Mouse (Mus musculus): ENCODE measurements at regions not wholly inside any gene's neighbourhood (a gene's known extent, or its start where the extent isn't known, plus 50 kb on each side); places are given as distances from the start of the nearest gene placed in this dataset.
A peak's percentile ranks its signal among the peaks of the same experiment; 100 is the strongest.

DNA sequence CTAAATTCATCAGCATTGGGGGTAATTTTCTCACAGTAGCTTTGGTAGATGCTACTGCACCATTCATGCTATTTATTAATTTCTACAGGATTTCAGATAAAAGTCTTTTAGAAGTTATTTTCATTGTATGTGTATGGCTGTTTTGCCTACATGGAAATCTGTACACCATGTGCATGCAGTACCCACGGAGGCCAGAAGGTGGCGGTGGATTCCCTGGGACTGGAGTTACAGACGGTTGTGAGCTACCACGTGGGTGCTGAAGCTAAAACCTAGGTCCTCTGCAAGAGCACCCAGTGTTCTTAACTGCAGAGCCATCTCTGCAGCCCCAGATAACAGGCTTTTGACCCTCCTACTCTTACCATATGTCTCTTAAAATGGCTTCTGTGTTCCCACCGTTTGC, 176.7 kb upstream of the Fam19a5 start:
- DNase-seq (ENCODE audit: low spot score in 2 of 2), result no peak

- no peak for DNase-seq (ENCODE audit: low spot score in 2 of 2)
These were observed 174.7 kb upstream of the Fam19a5 start for GRCm38 (mm10) chr15:87369381-87369780.

DNA sequence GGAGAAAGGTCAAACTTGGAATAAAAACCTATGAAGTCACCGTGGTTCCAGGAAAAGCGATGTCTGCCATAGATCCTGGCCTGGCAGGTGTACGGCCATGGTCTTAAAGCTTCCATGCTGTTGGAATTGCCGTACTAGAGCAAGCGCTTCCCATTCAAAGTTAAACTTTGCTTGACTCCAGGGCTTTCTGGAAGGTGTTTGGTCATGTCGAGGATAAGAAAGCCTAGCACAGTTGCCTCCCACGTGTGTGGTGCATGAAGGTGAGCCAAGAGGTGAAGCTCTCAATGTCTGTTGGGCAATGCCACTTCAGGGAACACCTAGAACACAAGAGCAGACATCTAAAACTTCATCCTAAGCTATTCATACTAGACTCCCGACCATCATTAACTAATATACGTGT, 174.3 kb upstream of the Fam19a5 start:
- no peak for DNase-seq (ENCODE audit: low spot score in 2 of 2)

- DNase-seq (ENCODE audit: low spot score in 2 of 2), result no peak
These were observed 173.3 kb upstream of the Fam19a5 start for GRCm38 (mm10) chr15:87370761-87371160.

DNA sequence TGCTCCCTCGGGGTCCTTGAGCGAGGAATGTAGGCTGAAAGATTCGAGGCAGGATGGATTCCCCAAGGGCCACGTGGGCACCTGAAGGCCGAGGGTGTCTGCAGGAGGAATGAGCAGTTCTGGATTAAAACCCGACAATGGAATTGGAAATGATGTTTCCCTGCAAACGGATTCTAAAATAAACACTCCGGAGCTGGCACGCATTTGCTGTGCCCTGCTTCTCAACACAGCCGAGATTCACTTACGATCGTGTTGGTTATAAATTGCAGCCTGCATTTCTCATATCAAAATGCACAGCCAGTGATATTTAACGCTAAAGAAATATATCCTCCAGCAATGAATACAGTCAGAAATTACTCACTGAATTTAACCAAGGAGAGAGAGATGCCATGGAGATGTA, 169.4 kb upstream of the Fam19a5 start:
- no peak for DNase-seq (ENCODE audit: low spot score in 2 of 2)

- no peak for DNase-seq (ENCODE audit: low spot score in 2 of 2)
These were observed 168.4 kb upstream of the Fam19a5 start for GRCm38 (mm10) chr15:87375596-87376194.

GRCm38 (mm10) chr15:87383551-87384265, 160.4 kb upstream of the Fam19a5 start:
- DNase-seq (ENCODE audit: low spot score in 2 of 2), result no peak

DNA sequence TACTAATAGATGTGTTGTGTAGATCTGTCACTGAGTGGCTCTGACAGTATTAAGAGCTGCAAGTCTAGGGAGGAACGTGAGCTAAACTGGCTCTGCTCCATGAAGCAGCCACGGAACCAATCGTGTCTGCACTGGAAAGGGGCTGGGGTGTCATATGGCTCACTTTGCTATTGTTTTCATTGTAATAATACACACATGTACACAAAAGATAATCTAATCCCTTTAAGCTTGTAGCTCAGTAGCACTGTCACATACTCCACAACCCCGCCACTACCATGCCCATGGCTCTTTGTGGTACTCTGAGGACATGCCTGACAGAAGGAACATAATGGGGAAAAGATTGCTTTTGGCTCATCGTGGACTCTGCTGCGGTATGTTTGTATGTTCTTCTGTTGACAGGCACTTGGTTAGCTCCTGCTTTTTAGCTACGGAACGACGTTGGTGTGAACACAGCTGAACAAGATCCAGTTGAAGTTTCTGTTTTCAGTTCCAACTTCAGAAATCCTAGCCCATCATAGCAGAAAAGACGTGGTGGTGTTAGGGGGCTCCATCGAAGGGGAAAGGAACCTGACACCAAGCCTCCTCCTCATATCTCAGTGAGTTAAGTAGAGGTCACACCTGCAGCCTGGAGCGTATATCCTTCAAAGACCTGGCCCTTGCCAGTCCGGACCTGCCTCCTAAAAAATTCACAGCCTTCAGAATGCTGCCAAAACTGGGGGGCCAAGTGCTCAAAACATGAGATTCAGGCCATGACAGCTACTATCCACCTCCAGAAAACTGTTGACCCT, 159.6 kb upstream of the Fam19a5 start:
- DNase-seq (ENCODE audit: low spot score in 2 of 2), result no peak

GRCm38 (mm10) chr15:87386513-87386983, 157.6 kb upstream of the Fam19a5 start:
- no peak for DNase-seq (ENCODE audit: low spot score in 2 of 2)

- no peak for DNase-seq (ENCODE audit: low spot score in 2 of 2)
These were observed 152.7 kb upstream of the Fam19a5 start for GRCm38 (mm10) chr15:87391395-87391794.

DNA sequence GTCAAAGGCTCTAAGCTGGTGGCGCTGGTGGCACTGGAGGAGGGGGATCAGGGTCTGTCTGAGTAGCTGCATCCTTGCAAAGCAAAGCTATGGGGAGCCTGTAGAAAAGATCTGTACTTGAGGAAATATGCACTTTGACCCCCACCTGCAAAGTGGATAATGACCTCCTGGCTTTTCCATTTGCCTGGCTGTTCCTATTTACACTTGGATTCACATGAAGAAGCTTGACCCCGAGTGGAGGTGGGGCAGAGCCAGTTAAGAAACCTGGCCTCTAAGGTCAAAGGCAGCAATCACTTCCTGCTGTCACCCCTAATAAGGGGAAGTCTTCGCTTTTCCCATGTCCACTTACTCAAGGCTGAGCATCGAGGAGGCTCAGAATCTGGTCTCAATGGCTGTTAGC, 145.7 kb upstream of the Fam19a5 start:
- DNase-seq (ENCODE audit: low spot score in 2 of 2), result no peak

DNA sequence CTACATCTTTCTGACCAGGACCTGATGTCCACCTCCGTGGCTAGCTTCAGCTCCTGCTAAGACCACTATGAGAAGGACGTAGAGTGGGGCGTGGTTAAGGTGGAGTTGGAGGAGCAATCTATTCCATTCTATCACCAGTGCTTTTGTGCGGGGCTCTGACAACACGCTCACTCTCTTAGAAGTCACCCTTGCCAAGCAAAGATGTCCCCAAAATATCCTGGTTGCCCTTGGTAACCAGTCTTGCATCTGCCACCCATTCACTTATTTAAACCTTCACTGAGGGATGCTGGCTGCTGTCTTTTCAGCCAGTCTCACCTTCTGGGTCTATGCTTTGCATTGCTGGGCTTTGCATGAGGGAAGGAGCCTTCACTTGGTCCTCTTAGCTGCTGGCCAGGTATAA, 138.4 kb upstream of the Fam19a5 start:
- peak; percentile 27 for DNase-seq (ENCODE audit: low spot score in 2 of 2)

- DNase-seq (ENCODE audit: low spot score in 2 of 2), result no peak
These were observed 132.1 kb upstream of the Fam19a5 start for GRCm38 (mm10) chr15:87411978-87412377.

- DNase-seq (ENCODE audit: low spot score in 2 of 2), result no peak
These were observed 128.1 kb upstream of the Fam19a5 start for GRCm38 (mm10) chr15:87415996-87416395.

- DNase-seq (ENCODE audit: low spot score in 2 of 2), result no peak
These were observed 122.4 kb upstream of the Fam19a5 start for GRCm38 (mm10) chr15:87421743-87422142.

GRCm38 (mm10) chr15:87433306-87433705, 110.8 kb upstream of the Fam19a5 start:
- no peak for DNase-seq (ENCODE audit: low spot score in 2 of 2)

GRCm38 (mm10) chr15:87433901-87434300, 110.2 kb upstream of the Fam19a5 start:
- no peak for DNase-seq (ENCODE audit: low spot score in 2 of 2)

GRCm38 (mm10) chr15:87435566-87435965, 108.5 kb upstream of the Fam19a5 start:
- no peak for DNase-seq (ENCODE audit: low spot score in 2 of 2)

GRCm38 (mm10) chr15:87437611-87438010, 106.5 kb upstream of the Fam19a5 start:
- no peak for DNase-seq (ENCODE audit: low spot score in 2 of 2)

GRCm38 (mm10) chr15:87458932-87459331, 85.2 kb upstream of the Fam19a5 start:
- no peak for DNase-seq (ENCODE audit: low spot score in 2 of 2)

GRCm38 (mm10) chr15:87476247-87476646, 67.9 kb upstream of the Fam19a5 start:
- no peak for DNase-seq (ENCODE audit: low spot score in 2 of 2)

DNA sequence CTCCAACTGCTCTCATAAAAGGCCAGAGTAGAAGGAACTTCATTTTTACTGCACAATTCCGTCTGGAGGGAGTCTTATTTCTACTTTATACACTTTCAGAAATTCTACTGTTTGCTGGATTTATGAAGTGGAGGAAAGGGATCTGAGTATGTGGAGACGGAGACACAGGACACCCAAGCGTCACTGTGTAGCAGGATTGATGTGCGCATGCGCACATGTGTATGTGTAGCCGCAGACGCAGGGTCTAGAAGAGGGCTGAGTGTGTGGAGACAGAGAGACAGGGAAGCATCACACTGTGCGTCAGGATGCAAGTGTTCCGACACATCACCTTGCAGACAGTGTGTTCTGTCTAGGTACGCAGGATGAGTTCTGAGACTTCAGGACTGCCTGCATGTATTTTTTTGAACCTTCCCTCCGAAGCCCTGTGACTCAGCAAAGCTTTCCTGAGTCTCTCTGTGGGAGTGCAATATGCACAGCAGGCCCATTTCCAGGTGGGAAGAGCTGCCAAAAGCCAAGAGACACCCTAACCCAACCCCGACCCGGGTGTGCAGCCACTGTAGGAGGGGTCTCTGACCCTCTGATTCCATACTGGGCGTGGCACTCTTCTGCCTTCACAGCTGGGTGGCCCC, 67.1 kb upstream of the Fam19a5 start:
- no peak for DNase-seq (ENCODE audit: low spot score in 2 of 2)

Data from frontal cortex, postnatal 25 days (tissue).